Mouse (Mus musculus) C2C12 (cell line): ENCODE data around the gene Mmd2.

Experiments used
- CEBPB ChIP-seq: IDR thresholded peaks from one replicate; pipeline ENCODE4 v1.6.1; 2011; ENCODE audit warnings: low read depth, mild to moderate bottlenecking, control low read depth, moderate library complexity
- CTCF ChIP-seq: IDR thresholded peaks from one replicate; pipeline ENCODE4 v1.5.1; 2011; ENCODE audit not compliant: control insufficient read depth, insufficient read depth, insufficient read length
- MAX ChIP-seq: IDR thresholded peaks from one replicate; pipeline ENCODE4 v1.6.1; 2011; ENCODE audit warnings: mild to moderate bottlenecking, control low read depth
- MYOD1 ChIP-seq: IDR thresholded peaks from one replicate; pipeline ENCODE4 v1.6.1; 2011; ENCODE audit warnings: low read depth; ENCODE audit not compliant: control insufficient read depth, insufficient read length
- MYOG ChIP-seq: IDR thresholded peaks from one replicate; pipeline ENCODE4 v1.6.1; 2011; ENCODE audit not compliant: control insufficient read depth, insufficient read length; ENCODE audit errors: extremely low read depth
- USF1 ChIP-seq: IDR thresholded peaks from one replicate; pipeline ENCODE4 v1.6.1; 2011; ENCODE audit warnings: low read depth, mild to moderate bottlenecking, control low read depth, moderate library complexity

DNA sequence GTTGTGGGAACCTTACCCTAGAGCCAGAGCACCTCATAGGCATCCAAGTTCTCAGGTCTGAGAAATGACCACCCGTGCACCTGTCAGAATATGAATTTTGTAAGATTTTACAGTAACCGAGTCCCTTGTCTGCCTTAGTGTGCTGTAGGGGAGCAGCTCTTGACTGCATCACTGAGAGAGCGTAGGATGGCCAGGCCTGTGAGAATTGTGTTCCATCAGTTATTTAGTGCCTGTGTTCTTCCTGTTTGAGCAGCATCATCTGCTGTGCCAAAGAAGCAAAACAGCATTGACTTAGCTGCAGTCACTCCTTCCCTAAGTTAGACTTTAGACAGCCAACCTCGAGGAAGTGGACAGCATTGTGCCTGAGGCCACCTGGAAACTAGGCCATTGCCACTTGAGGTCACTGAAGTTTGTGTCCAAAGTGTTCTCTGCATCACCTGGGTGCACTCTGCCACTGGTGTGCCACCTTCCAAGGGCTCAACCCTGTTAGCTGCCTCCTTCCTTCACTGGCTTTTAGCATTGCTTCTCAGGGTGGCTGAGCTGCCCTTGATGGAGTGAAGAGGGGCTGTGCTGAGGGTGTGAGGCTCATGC lies 41.0 kb upstream of the Mmd2 start:
- no peak for TF ChIP-seq CTCF
- no peak for TF ChIP-seq MYOG
- no peak for TF ChIP-seq USF1
- no peak for TF ChIP-seq MAX
- no peak for TF ChIP-seq CEBPB
- TF ChIP-seq MYOD1: no peak
